Mouse (Mus musculus) frontal cortex, postnatal 14 days (tissue): ENCODE measurements around the gene Gm4491.
"Not testable (repeated sequence)": the region's sequence is repeated elsewhere in the genome, so short reads cannot be mapped to it uniquely, and the experiment has no call there.

Experiments used
- DNase-seq, 2 experiments: peaks; one replicate each; pipeline ENCODE4 v3.0.0; 2022; ENCODE audit warnings: low spot score in 2 of 2

The Gm4491 gene

DNA sequence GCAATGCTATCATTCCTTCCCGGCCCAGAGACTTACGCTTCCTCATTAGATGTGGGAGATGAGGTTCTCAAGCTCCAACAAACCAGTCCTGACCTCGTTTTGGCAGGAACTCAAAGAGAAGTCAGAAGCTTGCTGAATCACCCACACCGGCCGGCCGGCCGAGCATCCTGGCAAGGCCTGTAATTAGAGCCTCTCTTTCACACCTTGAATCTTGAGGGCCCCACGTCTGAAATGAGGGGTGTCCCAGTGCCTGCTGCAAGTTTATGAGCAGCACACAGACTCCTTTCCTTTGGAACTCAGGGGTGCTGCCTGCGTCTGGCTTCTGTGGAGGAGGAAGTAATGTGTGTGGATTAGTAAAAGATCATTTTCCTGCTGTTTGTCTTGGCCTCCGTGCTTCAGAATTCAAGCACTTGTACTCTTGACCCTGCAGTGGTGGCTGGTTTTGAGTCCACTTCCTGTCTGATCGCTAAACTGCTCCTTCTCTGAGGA is 31.5 kb downstream of the Gm4491 start:
- no peak for DNase-seq

DNA sequence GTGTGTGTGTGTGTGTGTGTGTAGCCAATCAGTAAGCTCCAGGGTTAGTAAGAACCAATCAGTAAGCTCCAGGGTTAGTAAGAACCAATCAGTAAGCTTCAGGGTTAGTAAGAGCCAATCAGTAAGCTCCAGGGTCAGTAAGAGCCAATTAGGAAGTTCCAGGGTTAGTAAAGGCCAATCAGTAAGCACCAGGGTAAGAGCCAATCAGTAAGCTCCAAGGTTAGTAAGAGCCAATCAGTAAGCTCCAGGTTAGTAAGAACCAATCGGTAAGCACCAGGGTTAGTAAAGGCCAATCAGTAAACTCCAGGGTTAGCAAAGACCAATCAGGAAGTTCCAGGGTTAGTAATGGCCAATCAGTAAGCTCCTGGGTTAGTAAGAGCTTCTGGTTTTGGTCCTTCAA is 32.8 kb downstream of the Gm4491 start:
- DNase-seq: no peak

DNA sequence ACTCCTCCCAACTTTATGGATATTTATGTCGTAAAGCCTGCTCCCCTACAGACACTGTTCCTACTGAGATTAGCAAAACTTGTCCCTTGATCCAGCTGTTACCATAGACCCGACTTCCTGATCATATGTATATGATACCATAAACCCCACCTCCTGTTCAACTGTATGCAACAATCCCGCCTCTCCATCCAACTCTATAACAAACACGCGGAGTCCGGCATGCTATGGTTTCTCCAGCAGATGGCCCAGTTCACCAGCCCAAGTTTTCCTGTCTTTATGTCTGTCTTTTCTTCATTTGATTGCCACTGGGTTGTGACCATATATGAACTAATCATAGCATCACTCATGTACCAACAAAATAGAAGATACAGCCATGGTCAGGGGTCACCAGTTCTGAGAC is 40.1 kb downstream of the Gm4491 start:
- no peak for DNase-seq

DNA sequence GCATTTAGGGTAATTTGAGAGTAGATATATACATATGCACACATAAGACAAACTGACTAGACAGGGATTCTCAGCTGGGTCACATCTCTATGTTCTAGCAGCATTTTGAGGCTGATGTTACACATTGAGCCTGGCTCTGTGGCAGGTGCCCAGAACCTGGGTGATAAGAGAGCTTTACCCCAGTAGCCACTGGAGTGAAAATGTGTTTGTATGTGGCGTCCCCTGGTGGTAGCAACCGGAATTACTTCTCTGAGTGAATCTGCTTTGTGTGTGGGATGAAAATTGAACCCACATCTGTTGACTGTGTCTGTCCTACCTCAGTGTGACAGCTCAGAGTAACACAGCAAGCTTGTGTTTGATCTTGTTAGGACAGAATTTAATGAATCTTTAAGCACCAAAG is 45.8 kb downstream of the Gm4491 start:
- not testable (repeated sequence) for DNase-seq

DNA sequence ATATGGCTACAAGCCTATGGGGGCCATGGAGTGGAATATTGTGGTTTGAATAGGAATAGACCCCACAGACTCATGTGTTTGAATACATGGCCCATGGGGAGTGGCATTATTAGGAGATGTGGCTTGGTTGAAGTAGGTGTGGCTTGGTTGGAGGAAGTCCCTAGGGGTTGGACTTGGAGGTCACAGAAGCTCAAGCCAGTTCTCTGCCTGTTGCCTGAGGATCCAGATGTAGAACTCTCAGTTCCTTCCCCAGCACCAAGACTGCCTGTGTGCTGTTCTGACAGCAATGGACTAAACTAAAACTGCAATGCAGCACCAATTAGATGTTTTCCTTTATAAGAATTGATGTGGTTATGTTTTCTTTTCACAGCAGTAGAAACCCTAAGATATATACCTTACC is 49.6 kb downstream of the Gm4491 start:
- no peak for DNase-seq
